Mouse (Mus musculus) hindbrain, embryonic 14.5 days (tissue): ENCODE results near the gene Tfr2. TPM values are rescaled to one million over a fixed set of nuclear protein-coding genes. Genes with fewer than 3 reads are reported as not detected.
A peak's percentile ranks its signal among the peaks of the same experiment; 100 is the strongest.

Experiments
- ATAC-seq: fragments of 200-750 bp; cut with Nextera tagmentation; 2 replicates; pipeline ENCODE4 v1.8.0; 2017; ENCODE audit warnings: moderate number of reproducible peaks, mild to moderate bottlenecking, moderate TSS enrichment, moderate library complexity; ENCODE audit not compliant: low FRiP score
- DNase-seq: peaks from one replicate; pipeline ENCODE4 v3.0.0-alpha.2; 2015; ENCODE audit warnings: low spot score
- H3K27ac ChIP-seq: fragments of 300-500 bp; sonication (generic); 2 replicates; pipeline ENCODE4 v1.5.1; 2014; ENCODE audit warnings: mild to moderate bottlenecking, moderate library complexity
- H3K27me3 ChIP-seq: fragments of 300-500 bp; sonication (generic); 2 replicates; pipeline ENCODE4 v1.6.1; 2014; ENCODE audit warnings: mild to moderate bottlenecking, low read length, mixed read lengths; ENCODE audit not compliant: control insufficient read depth, insufficient read depth
- H3K36me3 ChIP-seq: fragments of 300-500 bp; sonication (generic); replicated peaks from 2 replicates; pipeline ENCODE4 v1.6.1; 2014; ENCODE audit not compliant: control insufficient read depth, insufficient read depth
- H3K4me1 ChIP-seq: fragments of 300-500 bp; sonication (generic); replicated peaks from 2 replicates; pipeline ENCODE4 v1.6.1; 2014; ENCODE audit warnings: antibody characterized with exemption, low read length, mixed read lengths; ENCODE audit not compliant: control insufficient read depth, insufficient read depth
- H3K4me2 ChIP-seq: fragments of 300-500 bp; sonication (generic); replicated peaks from 2 replicates; pipeline ENCODE4 v1.6.1; 2014; ENCODE audit warnings: mild to moderate bottlenecking, moderate library complexity
- H3K4me3 ChIP-seq: fragments of 300-500 bp; sonication (generic); replicated peaks from 2 replicates; pipeline ENCODE4 v1.5.1; 2014; ENCODE audit warnings: mild to moderate bottlenecking, low read length
- H3K9ac ChIP-seq: fragments of 300-500 bp; sonication (generic); 2 replicates; pipeline ENCODE4 v1.6.1; 2014
- H3K9me3 ChIP-seq: fragments of 300-500 bp; sonication (generic); 2 replicates; pipeline ENCODE4 v1.6.1; 2016; ENCODE audit warnings: low read length; ENCODE audit not compliant: control insufficient read depth
- WGBS: fragments of 180-500 bp; shearing (Covaris S2); extraction: QIAGEN DNeasy Blood & Tissue Kit; methylation state at CpG from one replicate; pipeline ENCODE4 v1.1.7; 2014; 5-methylcytosine and 5-hydroxymethylcytosine counted together
- polyA plus RNA-seq: library from polyadenylated mRNA; unstranded; fragments of >200 nt; fragmentation: Nextera tagmentation; extraction: Ambion mirVana; gene quantifications from 2 replicates; pipeline ENCODE4 v1.2.1, GENCODE M21; 2014

Tfr2 gene
- polyA plus RNA-seq, 1 experiment from 2014 or later = 5.3 TPM

GRCm38 (mm10) chr5:137595921-137596320, 26.3 kb downstream of the Tfr2 start:
- Histone ChIP-seq H3K4me1 (peaks cover 12% of the 10 kb centered on the region), H3K27me3 (no peaks in the 10 kb centered on the region), H3K4me2 (no peak overlapping the region), H3K9me3 (no peaks in the 10 kb centered on the region), H3K4me3 (no peak overlapping the region), H3K9ac (no peak overlapping the region), H3K36me3 (peaks cover 12% of the 10 kb centered on the region; the same call in 1 of the 2 replicates), H3K27ac (no peak overlapping the region)
- no peak for DNase-seq
- 79% methylated on average over 7 of the region's 7 CpGs for WGBS
- ATAC-seq = no peak

- Histone ChIP-seq H3K4me3 (no peak overlapping the region; the same call in 1 of the 2 replicates), H3K4me1 (peaks cover 12% of the 10 kb centered on the region)
Observed at GRCm38 (mm10) chr5:137596601-137597261, 27.1 kb downstream of the Tfr2 start.

GRCm38 (mm10) chr5:137597625-137598024, 28.0 kb downstream of the Tfr2 start:
- H3K4me2 ChIP-seq = no peak overlapping the region
- no peak overlapping the region for H3K27ac ChIP-seq
- no peak overlapping the region for H3K9ac ChIP-seq
- peaks cover 12% of the 10 kb centered on the region; the same call in 1 of the 2 replicates for H3K36me3 ChIP-seq
- DNase-seq (no peak), ATAC-seq (no peak)
- 96% methylated on average over 6 of the region's 6 CpGs for WGBS
- H3K4me3 ChIP-seq = no peak overlapping the region
- no peaks in the 10 kb centered on the region for H3K27me3 ChIP-seq
- H3K4me1 ChIP-seq = peaks cover 12% of the 10 kb centered on the region
- no peaks in the 10 kb centered on the region for H3K9me3 ChIP-seq

More at GRCm38 (mm10) chr5:137596601-137597261, 27.1 kb downstream of the Tfr2 start:
- no peaks in the 10 kb centered on the region for H3K9me3 ChIP-seq
- ATAC-seq = no peak
- no peak overlapping the region for H3K27ac ChIP-seq
- peak overlapping the region; percentile 38 for H3K4me2 ChIP-seq
- peaks cover 12% of the 10 kb centered on the region; the same call in 1 of the 2 replicates for H3K36me3 ChIP-seq
- H3K9ac ChIP-seq = no peak overlapping the region
- no peaks in the 10 kb centered on the region for H3K27me3 ChIP-seq
- no peak for DNase-seq
- WGBS = 38% methylated on average over 25 of the region's 30 CpGs

DNA sequence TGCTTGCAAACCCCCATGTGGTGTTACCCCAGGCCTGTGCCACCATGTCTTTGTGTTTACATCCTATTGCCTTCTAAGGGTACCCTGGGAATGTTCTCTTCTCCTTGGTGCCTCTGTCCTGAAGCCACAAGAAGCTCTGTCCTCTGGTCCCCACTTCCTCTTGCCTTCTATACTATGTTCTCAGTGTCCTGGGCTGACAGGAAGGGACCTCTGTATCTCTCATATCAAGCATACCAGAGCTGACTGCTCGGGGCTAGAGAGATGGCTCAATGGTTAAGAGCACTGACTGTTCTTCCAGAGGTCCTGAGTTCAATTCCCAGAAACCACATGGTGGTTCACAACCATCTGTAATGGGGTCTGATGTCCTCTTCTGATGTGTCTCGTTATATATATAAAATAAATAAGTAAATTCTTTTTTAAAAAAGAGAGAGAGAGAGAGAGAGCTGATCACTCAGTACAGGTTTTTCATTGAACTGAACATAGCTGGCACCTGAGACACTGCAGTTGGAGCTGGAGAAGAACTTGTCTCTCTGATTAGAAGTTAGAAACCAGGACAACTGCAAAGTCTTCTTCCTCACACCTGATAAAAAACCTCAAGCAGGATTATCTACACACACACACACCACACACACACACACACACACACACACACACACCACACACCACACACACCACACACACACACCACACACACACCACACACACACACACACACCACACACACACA, 28.6 kb downstream of the Tfr2 start:
- H3K9me3 ChIP-seq = no peaks in the 10 kb centered on the region
- WGBS = 91% methylated on average over 2 of the region's 2 CpGs
- peaks cover 12% of the 10 kb centered on the region for H3K4me1 ChIP-seq
- H3K9ac ChIP-seq = no peak overlapping the region
- DNase-seq = no peak
- no peak for ATAC-seq
- no peak overlapping the region for H3K4me2 ChIP-seq
- no peaks in the 10 kb centered on the region for H3K27me3 ChIP-seq
- no peak overlapping the region for H3K27ac ChIP-seq
- H3K4me3 ChIP-seq = no peak overlapping the region
- H3K36me3 ChIP-seq = peaks cover 12% of the 10 kb centered on the region; the same call in 1 of the 2 replicates

DNA sequence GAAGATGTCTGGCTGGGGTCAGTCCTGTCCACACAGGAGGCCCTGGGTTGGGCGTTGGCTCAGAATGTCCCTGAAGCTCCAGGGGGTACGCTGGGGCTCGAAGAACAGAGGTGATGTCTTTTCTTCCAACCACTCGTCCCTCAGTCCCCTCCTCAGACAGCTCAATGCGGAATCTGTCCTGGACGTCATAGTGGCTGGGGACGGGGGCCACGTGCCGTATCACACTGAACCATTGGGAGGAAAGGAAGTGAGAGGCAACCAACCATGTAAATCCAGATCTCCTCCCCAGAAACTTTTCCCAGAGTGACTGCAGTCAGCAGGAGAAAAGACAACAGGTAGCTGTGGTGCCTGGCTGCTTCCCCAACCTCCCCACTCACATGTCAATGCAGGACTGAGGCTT, 30.0 kb downstream of the Tfr2 start:
- H3K27ac ChIP-seq = no peak overlapping the region
- peak overlapping the region; percentile 82 for H3K9ac ChIP-seq
- peak overlapping the region; percentile 61 for H3K4me3 ChIP-seq
- ATAC-seq (no peak), DNase-seq (no peak)
- no peaks in the 10 kb centered on the region for H3K9me3 ChIP-seq
- H3K4me2 ChIP-seq = peak overlapping the region; percentile 83
- peaks cover 12% of the 10 kb centered on the region for H3K4me1 ChIP-seq
- 59% methylated on average over 9 of the region's 9 CpGs for WGBS
- H3K36me3 ChIP-seq = peaks cover 12% of the 10 kb centered on the region; the same call in 1 of the 2 replicates
- H3K27me3 ChIP-seq = no peaks in the 10 kb centered on the region

GRCm38 (mm10) chr5:137600281-137600618, 30.6 kb downstream of the Tfr2 start:
- H3K4me3 ChIP-seq = peak overlapping the region; percentile 61
- 2% methylated on average over 19 of the region's 19 CpGs for whole genome bisulfite sequencing
- no peak for DNase-seq
- peak overlapping the region; percentile 83 for H3K4me2 ChIP-seq
- peak overlapping the region; percentile 82 for H3K9ac ChIP-seq
- H3K36me3 ChIP-seq = peaks cover 12% of the 10 kb centered on the region; the same call in 1 of the 2 replicates
- H3K9me3 ChIP-seq = no peaks in the 10 kb centered on the region
- peaks cover 12% of the 10 kb centered on the region for H3K4me1 ChIP-seq
- no peaks in the 10 kb centered on the region for H3K27me3 ChIP-seq
- peak overlapping the region; percentile 83; the same call in 1 of the 2 replicates for H3K27ac ChIP-seq
- ATAC-seq = no peak; the same call in 1 of the 2 replicates

GRCm38 (mm10) chr5:137600619-137601364, 31.2 kb downstream of the Tfr2 start, which contains the start of gene Mospd3:
TSS of gene Mospd3 (minus strand) at chr5:137601058.
- no peaks in the 10 kb centered on the region for H3K9me3 ChIP-seq

GRCm38 (mm10) chr5:137601365-137601729, 31.7 kb downstream of the Tfr2 start:
- Histone ChIP-seq H3K27ac (no peak overlapping the region), H3K4me2 (peak overlapping the region; percentile 83), H3K4me1 (peaks cover 12% of the 10 kb centered on the region), H3K27me3 (no peaks in the 10 kb centered on the region), H3K4me3 (peak overlapping the region; percentile 61), H3K36me3 (peaks cover 12% of the 10 kb centered on the region; the same call in 1 of the 2 replicates), H3K9me3 (no peaks in the 10 kb centered on the region), H3K9ac (peak overlapping the region; percentile 32)
- ATAC-seq (no peak), DNase-seq (peak; percentile 39)
- WGBS = under 1% methylated on average over 22 of the region's 22 CpGs

More at GRCm38 (mm10) chr5:137600619-137601364, 31.2 kb downstream of the Tfr2 start, which contains the start of gene Mospd3:
- DNase-seq (peak; percentile 94), ATAC-seq (peak; percentile 95)
- no peaks in the 10 kb centered on the region for H3K27me3 ChIP-seq
- peaks cover 12% of the 10 kb centered on the region for H3K4me1 ChIP-seq
- H3K27ac ChIP-seq = peak within 1 kb of the TSS; percentile 83
- under 1% methylated on average over 41 of the region's 41 CpGs for WGBS
- peaks cover 12% of the 10 kb centered on the region; the same call in 1 of the 2 replicates for H3K36me3 ChIP-seq
- H3K9ac ChIP-seq = peak within 1 kb of the TSS; percentile 82
- H3K4me3 ChIP-seq = peak within 1 kb of the TSS; percentile 61
- peak within 1 kb of the TSS; percentile 83 for H3K4me2 ChIP-seq
